In genomic region chr11:78135314-78135713, GRCm38 (mm10) we compare ENCODE assay signal across 6 mouse cellular contexts. TPM values are rescaled to one million over a fixed set of nuclear protein-coding genes. Genes with fewer than 3 reads are reported as not detected.
DNase-seq lines count a peak whose midpoint lies in the region; ATAC-seq and TF ChIP-seq lines count a peak whose summit lies in the region.
"Not testable (repeated sequence)": the region's sequence is repeated elsewhere in the genome, so short reads cannot be mapped to it uniquely, and the experiment has no call there.

No protein-coding gene starts in this region.

- ATAC-seq in intestine, postnatal 0 days, result peak; percentile 53; the same call in 1 of the 2 replicates
- peak; percentile 77; the same call in 1 of the 2 replicates for ATAC-seq in liver, embryonic 16.5 days (ENCODE audit: low read depth)
- ATAC-seq in stomach, postnatal 0 days (ENCODE audit: low FRiP score, low TSS enrichment), result not testable (repeated sequence)

- not testable (repeated sequence) for H3K27me3 ChIP-seq in intestine, postnatal 0 days (replicated peaks; ENCODE audit: control insufficient read depth, insufficient read depth, low read length); liver, embryonic 16.5 days (ENCODE audit: control insufficient read depth, insufficient read depth, low read depth, low read length); stomach, postnatal 0 days (ENCODE audit: control insufficient read depth, insufficient read depth, low read length)

- not testable (repeated sequence) for H3K27ac ChIP-seq in intestine, postnatal 0 days (ENCODE audit: low read depth, low read length); liver, embryonic 16.5 days (ENCODE audit: low read length); stomach, postnatal 0 days (replicated peaks)

- 33% methylated on average over 7 of the region's 7 CpGs for WGBS in intestine, postnatal 0 days
- 64% methylated on average over 7 of the region's 7 CpGs for whole genome bisulfite sequencing in liver, embryonic 16.5 days (ENCODE audit: insufficient replicate concordance)
- WGBS in stomach, postnatal 0 days, result 77% methylated on average over 7 of the region's 7 CpGs

- H3K36me3 ChIP-seq in intestine, postnatal 0 days (ENCODE audit: control insufficient read depth, insufficient read depth); liver, embryonic 16.5 days (ENCODE audit: control insufficient read depth, insufficient read depth); stomach, postnatal 0 days (ENCODE audit: control insufficient read depth, insufficient read depth, low read length): not testable (repeated sequence)

- TF ChIP-seq EP300 in stomach, postnatal 0 days (optimal IDR thresholded peaks at IDR 0.05), result not testable (repeated sequence)

- H3K9ac ChIP-seq in intestine, postnatal 0 days (ENCODE audit: low read depth, low read length); liver, embryonic 16.5 days (ENCODE audit: low read depth, low read length); stomach, postnatal 0 days (ENCODE audit: low read length): not testable (repeated sequence)

- not testable (repeated sequence) for TF ChIP-seq CTCF in intestine, postnatal 0 days (IDR thresholded peaks at IDR 0.05; ENCODE audit: low read depth); stomach, postnatal 0 days (IDR thresholded peaks at IDR 0.05; ENCODE audit: low read depth)

- not testable (repeated sequence) for H3K4me2 ChIP-seq in intestine, postnatal 0 days (replicated peaks; ENCODE audit: low read depth); liver, embryonic 16.5 days (ENCODE audit: low read depth, low read length); stomach, postnatal 0 days (replicated peaks; ENCODE audit: low read depth)

- H3K4me1 ChIP-seq in intestine, postnatal 0 days (replicated peaks; ENCODE audit: control insufficient read depth, insufficient read depth, low read length); stomach, postnatal 0 days (replicated peaks; ENCODE audit: control insufficient read depth, insufficient read depth): not testable (repeated sequence)
- peaks cover 29% of the 10 kb centered on the region for H3K4me1 ChIP-seq in liver, embryonic 16.5 days (ENCODE audit: control insufficient read depth, low read depth, low read length)

- not testable (repeated sequence) for H3K9me3 ChIP-seq in intestine, postnatal 0 days (ENCODE audit: control insufficient read depth); liver, embryonic 16.5 days (replicated peaks; ENCODE audit: control insufficient read depth, low read length); stomach, postnatal 0 days (ENCODE audit: control insufficient read depth, low read length)

- not testable (repeated sequence) for H3K4me3 ChIP-seq in intestine, postnatal 0 days (ENCODE audit: low read depth, low read length); liver, embryonic 16.5 days (ENCODE audit: low read depth, low read length); stomach, postnatal 0 days (ENCODE audit: low read depth, low read length)

- peak; percentile 73 for DNase-seq in heart, adult 11 months
- DNase-seq in kidney, adult 9 months, result peak; percentile 49
- peak; percentile 36 to 77 for DNase-seq in kidney, postnatal 25 days
- peak; percentile 29 for DNase-seq in stomach, postnatal 0 days (ENCODE audit: low spot score)

RNA-seq across cellular contexts. Expression of gene Traf4, which starts 30.1 kb away (rescaled TPM):
- 30.8 and 30.9 TPM in 2 replicates for polyA plus RNA-seq in intestine, postnatal 0 days (2015; fragmentation: Nextera tagmentation; extraction: Ambion mirVana)
- 25.4 and 28.6 TPM in 2 replicates for polyA plus RNA-seq in liver, embryonic 16.5 days (2015; fragmentation: Nextera tagmentation; extraction: Ambion mirVana)
- 22.4 and 26.9 TPM in 2 replicates for polyA plus RNA-seq in stomach, postnatal 0 days (2015; fragmentation: Nextera tagmentation; extraction: Ambion mirVana)

RNA-seq across cellular contexts. Expression of gene Fam222b, which starts 40.9 kb away (rescaled TPM):
- polyA plus RNA-seq in intestine, postnatal 0 days (2015; fragmentation: Nextera tagmentation; extraction: Ambion mirVana), result 10.6 and 11.5 TPM in 2 replicates
- polyA plus RNA-seq in liver, embryonic 16.5 days (2015; fragmentation: Nextera tagmentation; extraction: Ambion mirVana), result 3.4 and 4.9 TPM in 2 replicates
- polyA plus RNA-seq in stomach, postnatal 0 days (2015; fragmentation: Nextera tagmentation; extraction: Ambion mirVana), result 5.1 and 5.6 TPM in 2 replicates

RNA-seq across cellular contexts. Expression of gene Nek8, which starts 41.2 kb away (rescaled TPM):
- 5.7 and 5.8 TPM in 2 replicates for polyA plus RNA-seq in intestine, postnatal 0 days (2015; fragmentation: Nextera tagmentation; extraction: Ambion mirVana)
- 10.2 and 10.4 TPM in 2 replicates for polyA plus RNA-seq in liver, embryonic 16.5 days (2015; fragmentation: Nextera tagmentation; extraction: Ambion mirVana)
- 6.4 and 7.4 TPM in 2 replicates for polyA plus RNA-seq in stomach, postnatal 0 days (2015; fragmentation: Nextera tagmentation; extraction: Ambion mirVana)

RNA-seq across cellular contexts. Expression of gene Tlcd1, which starts 41.2 kb away (rescaled TPM):
- 14.1 and 16.1 TPM in 2 replicates for polyA plus RNA-seq in intestine, postnatal 0 days (2015; fragmentation: Nextera tagmentation; extraction: Ambion mirVana)
- 39.9 and 40.3 TPM in 2 replicates for polyA plus RNA-seq in liver, embryonic 16.5 days (2015; fragmentation: Nextera tagmentation; extraction: Ambion mirVana)
- polyA plus RNA-seq in stomach, postnatal 0 days (2015; fragmentation: Nextera tagmentation; extraction: Ambion mirVana), result 41.3 and 45.6 TPM in 2 replicates

RNA-seq across cellular contexts. Expression of gene Rpl23a, which starts 48.1 kb away (rescaled TPM):
- 762 and 768 TPM in 2 replicates for polyA plus RNA-seq in intestine, postnatal 0 days (2015; fragmentation: Nextera tagmentation; extraction: Ambion mirVana)
- 609 and 714 TPM in 2 replicates for polyA plus RNA-seq in liver, embryonic 16.5 days (2015; fragmentation: Nextera tagmentation; extraction: Ambion mirVana)
- polyA plus RNA-seq in stomach, postnatal 0 days (2015; fragmentation: Nextera tagmentation; extraction: Ambion mirVana), result 1,145 and 1,168 TPM in 2 replicates
